Mouse (Mus musculus) hindbrain, postnatal 0 days (tissue): Measurements from ENCODE around the gene Myh7. TPM values are rescaled to one million over a fixed set of nuclear protein-coding genes. Genes with fewer than 3 reads are reported as not detected.
"Not testable (repeated sequence)": the region's sequence is repeated elsewhere in the genome, so short reads cannot be mapped to it uniquely, and the experiment has no call there.

Source experiments
- ATAC-seq: fragments of 200-750 bp; cut with Nextera tagmentation; 2 replicates; pipeline ENCODE4 v1.8.0; 2017; ENCODE audit warnings: mild to moderate bottlenecking, moderate TSS enrichment, moderate library complexity
- DNase-seq: peaks from one replicate; pipeline ENCODE4 v3.0.0-alpha.2; 2015; ENCODE audit warnings: low spot score
- H3K27ac ChIP-seq: fragments of 300-500 bp; sonication (generic); 2 replicates; pipeline ENCODE4 v1.5.1; 2014; ENCODE audit warnings: mild to moderate bottlenecking
- H3K27me3 ChIP-seq: fragments of 300-500 bp; sonication (generic); 2 replicates; pipeline ENCODE4 v1.6.1; 2014; ENCODE audit warnings: low read length, mixed read lengths; ENCODE audit not compliant: insufficient read depth
- H3K36me3 ChIP-seq: fragments of 300-500 bp; sonication (generic); 2 replicates; pipeline ENCODE4 v1.6.1; 2014; ENCODE audit warnings: low read length, mixed read lengths; ENCODE audit not compliant: insufficient read depth
- H3K4me1 ChIP-seq: fragments of 300-500 bp; sonication (generic); 2 replicates; pipeline ENCODE4 v1.6.1; 2014; ENCODE audit warnings: antibody characterized with exemption, low read length, mixed read lengths; ENCODE audit not compliant: insufficient read depth
- H3K4me2 ChIP-seq: fragments of 300-500 bp; sonication (generic); 2 replicates; pipeline ENCODE4 v1.6.1; 2014; ENCODE audit warnings: low read depth, mild to moderate bottlenecking, low read length, moderate library complexity, mixed read lengths
- H3K4me3 ChIP-seq: fragments of 300-500 bp; sonication (generic); 2 replicates; pipeline ENCODE4 v1.5.1; 2014; ENCODE audit warnings: low read length
- H3K9ac ChIP-seq: fragments of 300-500 bp; sonication (generic); replicated peaks from 2 replicates; pipeline ENCODE4 v1.6.1; 2014; ENCODE audit warnings: mild to moderate bottlenecking, low read length, moderate library complexity, mixed read lengths
- H3K9me3 ChIP-seq: fragments of 300-500 bp; sonication (generic); 2 replicates; pipeline ENCODE4 v1.6.1; 2016; ENCODE audit warnings: low read length, mixed read lengths
- CTCF ChIP-seq: IDR thresholded peaks from 2 replicates; pipeline ENCODE4 v1.5.1; 2016; ENCODE audit warnings: antibody characterized with exemption, control low read depth, low read depth
- WGBS: fragments of 180-500 bp; shearing (Covaris S2); extraction: QIAGEN DNeasy Blood & Tissue Kit; methylation state at CpG from one replicate; pipeline ENCODE4 v1.1.7; 2014; 5-methylcytosine and 5-hydroxymethylcytosine counted together
- polyA plus RNA-seq: library from polyadenylated mRNA; unstranded; fragments of >200 nt; fragmentation: Nextera tagmentation; extraction: Ambion mirVana; gene quantifications from 2 replicates; pipeline ENCODE4 v1.2.1, GENCODE M21; 2015
- total RNA-seq: library from RNA; depleted of rRNA; stranded (reverse); fragments of >200 nt; gene quantifications from 2 replicates; pipeline ENCODE4 v1.2.3, GENCODE M21; 2014

Myh7 gene
- total and polyA plus RNA-seq, 2 experiments from 2014 or later, result 2.0 to 8.6 TPM

GRCm38 (mm10) chr14:54948781-54949180, 45.6 kb downstream of the Myh7 start:
- no peak for ATAC-seq
- 92% methylated on average over 9 of the region's 9 CpGs for WGBS
- Histone ChIP-seq H3K4me1 (no peaks in the 10 kb centered on the region), H3K9ac (no peak overlapping the region), H3K27ac (no peak overlapping the region), H3K27me3 (no peaks in the 10 kb centered on the region), H3K4me2 (no peak overlapping the region), H3K4me3 (no peak overlapping the region), H3K9me3 (no peaks in the 10 kb centered on the region), H3K36me3 (no peaks in the 10 kb centered on the region)
- DNase-seq, result no peak
- no peak for TF ChIP-seq CTCF

- not testable (repeated sequence) for H3K4me1 ChIP-seq, ATAC-seq, H3K4me3 ChIP-seq, H3K9me3 ChIP-seq, H3K4me2 ChIP-seq, H3K9ac ChIP-seq, DNase-seq, H3K27ac ChIP-seq, H3K36me3 ChIP-seq, H3K27me3 ChIP-seq
- WGBS, result 81% methylated on average over 10 of the region's 11 CpGs
Observed at GRCm38 (mm10) chr14:54947008-54947407, 47.4 kb downstream of the Myh7 start.

GRCm38 (mm10) chr14:54945975-54946704, 48.3 kb downstream of the Myh7 start:
- H3K27ac ChIP-seq, result no peak overlapping the region
- H3K9me3 ChIP-seq, result no peaks in the 10 kb centered on the region
- H3K4me1 ChIP-seq, result no peaks in the 10 kb centered on the region
- ATAC-seq, result no peak
- H3K9ac ChIP-seq, result no peak overlapping the region
- H3K27me3 ChIP-seq, result no peaks in the 10 kb centered on the region
- H3K36me3 ChIP-seq, result no peaks in the 10 kb centered on the region
- 84% methylated on average over 19 of the region's 19 CpGs for WGBS
- TF ChIP-seq CTCF, result no peak
- H3K4me2 ChIP-seq, result no peak overlapping the region
- H3K4me3 ChIP-seq, result no peak overlapping the region
- no peak for DNase-seq

- no peaks in the 10 kb centered on the region for H3K36me3 ChIP-seq
- H3K27ac ChIP-seq, result no peak overlapping the region
- H3K27me3 ChIP-seq, result no peaks in the 10 kb centered on the region
- H3K9me3 ChIP-seq, result no peaks in the 10 kb centered on the region
- no peak for DNase-seq
- no peak overlapping the region for H3K4me2 ChIP-seq
- no peak overlapping the region for H3K4me3 ChIP-seq
- no peak overlapping the region for H3K9ac ChIP-seq
- WGBS, result 80% methylated on average over 2 of the region's 2 CpGs
- TF ChIP-seq CTCF, result no peak
- no peaks in the 10 kb centered on the region for H3K4me1 ChIP-seq
- ATAC-seq, result no peak
Observed at GRCm38 (mm10) chr14:54944939-54945338, 49.5 kb downstream of the Myh7 start.

- Histone ChIP-seq H3K4me1 (no peaks in the 10 kb centered on the region), H3K4me2 (no peak overlapping the region), H3K9me3 (no peaks in the 10 kb centered on the region), H3K27ac (no peak overlapping the region), H3K4me3 (no peak overlapping the region), H3K36me3 (no peaks in the 10 kb centered on the region), H3K9ac (no peak overlapping the region), H3K27me3 (no peaks in the 10 kb centered on the region)
- WGBS, result 92% methylated on average over 7 of the region's 7 CpGs
- ATAC-seq, result no peak
- TF ChIP-seq CTCF, result no peak
- no peak for DNase-seq
Observed at GRCm38 (mm10) chr14:54943971-54944370, 50.5 kb downstream of the Myh7 start.

GRCm38 (mm10) chr14:54942479-54942878, 51.9 kb downstream of the Myh7 start:
- no peak for TF ChIP-seq CTCF
- Histone ChIP-seq H3K4me1 (no peaks in the 10 kb centered on the region), H3K27me3 (no peaks in the 10 kb centered on the region), H3K36me3 (no peaks in the 10 kb centered on the region), H3K9me3 (no peaks in the 10 kb centered on the region), H3K4me3 (no peak overlapping the region), H3K4me2 (no peak overlapping the region), H3K27ac (no peak overlapping the region), H3K9ac (no peak overlapping the region)
- DNase-seq (no peak), ATAC-seq (no peak)
- WGBS, result 86% methylated on average over 8 of the region's 8 CpGs

GRCm38 (mm10) chr14:54941024-54941978, 53.1 kb downstream of the Myh7 start:
- H3K9ac ChIP-seq, result no peak overlapping the region
- no peak overlapping the region for H3K4me2 ChIP-seq
- no peaks in the 10 kb centered on the region for H3K4me1 ChIP-seq
- no peak for TF ChIP-seq CTCF
- no peaks in the 10 kb centered on the region for H3K9me3 ChIP-seq
- DNase-seq, result no peak
- no peaks in the 10 kb centered on the region for H3K36me3 ChIP-seq
- 58% methylated on average over 13 of the region's 13 CpGs for WGBS
- no peaks in the 10 kb centered on the region for H3K27me3 ChIP-seq
- no peak overlapping the region for H3K4me3 ChIP-seq
- no peak overlapping the region for H3K27ac ChIP-seq
- ATAC-seq, result no peak
